Mouse (Mus musculus): ENCODE results near the gene Gfi1b. TPM values are rescaled to one million over a fixed set of nuclear protein-coding genes. Genes with fewer than 3 reads are reported as not detected.
A peak's percentile ranks its signal among the peaks of the same experiment; 100 is the strongest.

Gene Gfi1b
- polyA plus RNA-seq, 3 experiments from 2014 or later, result not detected

GRCm38 (mm10) chr2:28597733-28598547 lies 23.8 kb downstream of the Gfi1b start:
- ATAC-seq, result no peak

GRCm38 (mm10) chr2:28596998-28597397 lies 24.8 kb downstream of the Gfi1b start:
- ATAC-seq, result no peak

GRCm38 (mm10) chr2:28596021-28596420 lies 25.8 kb downstream of the Gfi1b start:
- ATAC-seq, result no peak

GRCm38 (mm10) chr2:28592809-28593208 lies 29.0 kb downstream of the Gfi1b start:
- ATAC-seq, result no peak

- ATAC-seq, result no peak
Observed at GRCm38 (mm10) chr2:28591479-28591878, 30.3 kb downstream of the Gfi1b start.

- no peak for ATAC-seq
Observed at GRCm38 (mm10) chr2:28588574-28588973, 33.2 kb downstream of the Gfi1b start.

- no peak for ATAC-seq
Observed at GRCm38 (mm10) chr2:28585730-28586129, 36.1 kb downstream of the Gfi1b start.

GRCm38 (mm10) chr2:28585043-28585571 lies 36.7 kb downstream of the Gfi1b start:
- peak; percentile 53 for ATAC-seq

- ATAC-seq, result no peak
Observed at GRCm38 (mm10) chr2:28583651-28584050, 38.1 kb downstream of the Gfi1b start, which contains the start of gene Gtf3c5. Gtf3c5 (minus strand) TSS chr2:28583751.

- ATAC-seq, result peak; percentile 88
Observed at GRCm38 (mm10) chr2:28582647-28583353, 39.0 kb downstream of the Gfi1b start.

GRCm38 (mm10) chr2:28578003-28578402 lies 43.8 kb downstream of the Gfi1b start:
- ATAC-seq, result no peak

- ATAC-seq, result no peak
Observed at GRCm38 (mm10) chr2:28576815-28577214, 45.0 kb downstream of the Gfi1b start.

GRCm38 (mm10) chr2:28575341-28575740 lies 46.4 kb downstream of the Gfi1b start:
- no peak for ATAC-seq

GRCm38 (mm10) chr2:28569903-28570302 lies 51.9 kb downstream of the Gfi1b start:
- no peak for ATAC-seq

- ATAC-seq, result no peak
Observed at GRCm38 (mm10) chr2:28566545-28566944, 55.2 kb downstream of the Gfi1b start.

- no peak for ATAC-seq
Observed at GRCm38 (mm10) chr2:28564380-28564779, 57.4 kb downstream of the Gfi1b start.

GRCm38 (mm10) chr2:28563830-28564229 lies 58.0 kb downstream of the Gfi1b start:
- ATAC-seq, result no peak

GRCm38 (mm10) chr2:28563303-28563702 lies 58.5 kb downstream of the Gfi1b start, which contains the start of gene Cel:
Cel (minus strand) TSS chr2:28563403.
- ATAC-seq, result no peak

Other genes starting within 250 kb of the Gfi1b start
- gene Ppp1r26, start 175.2 kb downstream of the Gfi1b start, polyA plus RNA-seq (2017; shearing (Covaris generic)), result not detected
- under 1 TPM in 1 of 3 experiments, not detected in 2; 0.52 TPM for gene 1700007K13Rik, start 155.7 kb downstream of the Gfi1b start, polyA plus RNA-seq (2017; shearing (Covaris generic))
- gene Mrps2, start 153.9 kb downstream of the Gfi1b start, polyA plus RNA-seq (2017; shearing (Covaris generic)), result 10 to 100 TPM; 17.7 to 22.1 (median 19.3) TPM
- gene Gbgt1, start 125.1 kb downstream of the Gfi1b start, polyA plus RNA-seq (2017; shearing (Covaris generic)), result not detected
- gene Gm10134, start 115.9 kb downstream of the Gfi1b start, polyA plus RNA-seq (2017; shearing (Covaris generic)), result not detected
- gene Ralgds, start 108.9 kb downstream of the Gfi1b start, polyA plus RNA-seq (2017; shearing (Covaris generic)), result 1 to 10 TPM; 5.7 to 7.5 (median 5.9) TPM
- gene Cel, start 58.6 kb downstream of the Gfi1b start, polyA plus RNA-seq (2017; shearing (Covaris generic)), result not detected
- gene Gtf3c5, start 38.2 kb downstream of the Gfi1b start, polyA plus RNA-seq (2017; shearing (Covaris generic)), result 10 to 100 TPM; 11.3 to 17.4 (median 16.2) TPM
- gene Tsc1, start 19.2 kb upstream of the Gfi1b start, polyA plus RNA-seq (2017; shearing (Covaris generic)), result 10 to 100 TPM; 11.8 to 24.1 (median 20.5) TPM
- 1 to 10 TPM in 1 of 3 experiments, not detected in 2; 1.1 TPM for gene Spaca9, start 77.7 kb upstream of the Gfi1b start, polyA plus RNA-seq (2017; shearing (Covaris generic))
- not detected for gene Ak8, start 78.2 kb upstream of the Gfi1b start, polyA plus RNA-seq (2017; shearing (Covaris generic))
- gene Gtf3c4, start 218.4 kb upstream of the Gfi1b start, polyA plus RNA-seq (2017; shearing (Covaris generic)), result 1 to 10 TPM; 1.5 to 3.1 (median 1.9) TPM
- 10 to 100 TPM; 11.2 to 17.9 (median 11.8) TPM for gene Ddx31, start 218.4 kb upstream of the Gfi1b start, polyA plus RNA-seq (2017; shearing (Covaris generic))

Data from inflammation-experienced regulatory T-cells, adult 6 months (primary cell).